Mouse (Mus musculus): ENCODE results near the gene Hadh.

GRCm38 (mm10) chr3:131315957-131316510, 44.1 kb upstream of the Hadh start:
- TF ChIP-seq MAX (IDR thresholded peaks at IDR 0.05; ENCODE audit: low read depth), result no peak
- no peak for TF ChIP-seq TCF12 (IDR thresholded peaks at IDR 0.05; ENCODE audit: insufficient read depth, poor library complexity, severe bottlenecking)
- TF ChIP-seq USF1 (IDR thresholded peaks at IDR 0.05; ENCODE audit: low read depth), result no peak
- no peak for TF ChIP-seq POLR2A (IDR thresholded peaks at IDR 0.05; ENCODE audit: insufficient read length, low read depth)
- TF ChIP-seq E2F4 (IDR thresholded peaks at IDR 0.05; ENCODE audit: insufficient read depth), result no peak
- TF ChIP-seq TCF3 (IDR thresholded peaks at IDR 0.05; ENCODE audit: insufficient read length, low read depth), result no peak
- TF ChIP-seq SRF (IDR thresholded peaks at IDR 0.05; ENCODE audit: control insufficient read depth, insufficient read length, low read depth), result no peak

All from myocyte (in vitro differentiated cells).